Mouse (Mus musculus): ENCODE data around the gene Olfr453. TPM values are rescaled to one million over a fixed set of nuclear protein-coding genes. Genes with fewer than 3 reads are reported as not detected.

Olfr453 gene
- total RNA-seq, 1 experiment from 2014 or later = 0.12 TPM

Other genes starting within 250 kb of the Olfr453 start
- not detected in 2 replicates for gene Olfr455, start 191.8 kb upstream of the Olfr453 start, total RNA-seq (2017)
- not detected in 2 replicates for gene Tcaf3, start 141.7 kb upstream of the Olfr453 start, total RNA-seq (2017)
- not detected in 2 replicates for gene Tcaf2, start 94.1 kb upstream of the Olfr453 start, total RNA-seq (2017)
- gene Tcaf1, start 29.3 kb upstream of the Olfr453 start, total RNA-seq (2017) = 0.70 TPM in 1 of 2 replicates, not detected in the other
- not detected in 2 replicates for gene Olfr38, start 17.0 kb downstream of the Olfr453 start, total RNA-seq (2017)
- not detected in 2 replicates for gene Olfr452, start 45.7 kb downstream of the Olfr453 start, total RNA-seq (2017)
- gene Olfr450, start 72.6 kb downstream of the Olfr453 start, total RNA-seq (2017) = not detected in 2 replicates
- 1.4 TPM in 1 of 2 replicates, not detected in the other for gene Olfr449, start 95.0 kb downstream of the Olfr453 start, total RNA-seq (2017)
- gene Olfr448, start 151.1 kb downstream of the Olfr453 start, total RNA-seq (2017) = not detected in 2 replicates
- not detected in 2 replicates for gene Olfr447, start 169.5 kb downstream of the Olfr453 start, total RNA-seq (2017)
- not detected in 2 replicates for gene Olfr446, start 182.0 kb downstream of the Olfr453 start, total RNA-seq (2017)
- not detected in 2 replicates for gene Olfr444, start 209.7 kb downstream of the Olfr453 start, total RNA-seq (2017)